Mouse (Mus musculus): ENCODE measurements around the gene Napa.

The Napa gene

DNA sequence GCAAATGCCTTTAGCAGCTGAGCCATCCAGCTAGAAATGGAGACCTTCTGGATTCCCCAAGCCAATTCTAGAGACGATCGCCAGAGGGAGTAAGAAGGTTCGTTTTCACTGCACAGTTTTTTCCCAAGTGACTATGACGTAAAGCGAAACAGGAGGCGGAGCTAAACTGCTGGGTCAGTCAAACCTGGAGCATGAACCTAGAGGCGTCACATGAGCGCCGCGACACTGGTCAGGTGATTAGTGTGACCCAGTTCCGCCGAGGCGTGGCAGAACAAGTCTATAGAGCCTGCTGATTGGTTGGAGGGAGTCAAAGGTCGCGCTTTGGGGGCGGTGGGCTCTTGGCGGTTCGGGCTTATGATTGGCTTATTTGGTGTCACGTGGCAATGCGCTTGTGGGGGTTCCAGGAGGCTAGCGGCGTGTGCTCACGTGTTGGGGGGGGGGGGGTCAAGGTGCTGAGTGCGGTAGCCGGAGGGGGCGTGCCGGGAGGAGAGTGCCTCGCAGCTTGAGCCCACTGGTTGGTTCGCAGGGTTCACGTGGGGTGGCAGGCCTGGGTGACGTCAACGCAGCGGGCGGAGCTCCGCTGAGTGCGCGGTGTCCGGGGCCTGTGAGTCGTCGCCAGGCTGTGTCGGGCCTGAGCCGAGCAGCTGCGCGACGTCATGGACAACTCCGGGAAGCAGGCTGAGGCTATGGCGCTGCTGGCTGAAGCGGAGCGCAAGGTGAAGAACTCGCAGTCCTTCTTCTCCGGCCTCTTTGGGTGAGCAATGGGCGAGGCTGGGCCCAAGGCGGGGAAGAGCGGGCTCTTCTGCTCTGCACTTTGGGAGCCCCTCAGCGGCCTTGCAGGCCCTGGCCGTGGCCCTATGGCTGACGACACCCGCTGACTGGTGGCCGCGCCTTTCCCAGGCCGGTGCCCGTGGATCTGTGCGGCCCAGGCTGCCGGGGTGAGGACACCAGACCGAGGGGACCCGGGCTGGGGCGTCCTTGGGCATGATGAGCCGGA, at the start of gene Napa:
Gene Napa (plus strand): TSS at position 438 of the 997 bp plus-strand sequence.
- DNase-seq: peak; percentile 94 to 97

DNA sequence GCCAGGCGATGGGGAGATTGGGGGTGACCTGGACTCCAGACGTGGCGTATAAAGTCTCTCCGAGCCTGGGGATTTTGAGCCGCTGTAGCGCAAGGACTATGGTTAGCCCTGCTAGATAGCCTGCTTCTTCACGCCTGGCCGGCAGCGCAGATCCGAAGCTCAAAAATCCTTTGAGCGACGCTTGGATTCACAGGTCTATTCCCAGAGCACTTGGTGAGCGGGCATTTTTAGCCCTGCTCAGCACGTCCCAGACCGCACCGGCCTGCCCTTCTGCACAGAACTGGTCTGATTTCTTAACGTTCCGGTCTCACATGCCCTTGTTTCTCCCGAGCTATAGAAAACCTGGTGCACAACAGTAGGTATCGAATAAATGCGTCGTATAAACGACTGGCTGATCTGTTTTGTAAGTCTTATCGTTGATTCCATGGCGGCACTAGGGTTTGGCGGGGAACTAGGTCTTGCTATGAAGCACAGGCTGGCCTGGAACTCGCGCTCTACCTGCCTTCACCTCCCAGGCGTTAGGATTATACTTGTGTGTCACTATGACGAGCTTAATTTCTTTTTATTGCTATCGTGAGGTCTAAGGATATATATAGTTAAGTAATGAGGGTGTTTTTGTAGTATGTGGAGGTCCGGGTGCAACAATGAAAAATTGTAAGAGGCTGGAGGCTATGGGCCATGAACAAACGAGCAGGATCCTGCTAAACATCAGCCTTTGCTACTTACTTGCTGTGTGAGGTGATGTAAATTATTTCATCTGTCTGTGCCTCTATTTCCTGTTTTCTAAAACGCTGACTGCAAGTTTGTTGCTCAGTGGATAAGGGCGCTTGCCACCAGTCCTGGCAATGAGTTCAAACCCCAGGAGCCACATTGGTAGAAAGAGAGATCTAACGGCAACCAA, 49.3 kb upstream of the Napa start:
- DNase-seq: no peak

DNA sequence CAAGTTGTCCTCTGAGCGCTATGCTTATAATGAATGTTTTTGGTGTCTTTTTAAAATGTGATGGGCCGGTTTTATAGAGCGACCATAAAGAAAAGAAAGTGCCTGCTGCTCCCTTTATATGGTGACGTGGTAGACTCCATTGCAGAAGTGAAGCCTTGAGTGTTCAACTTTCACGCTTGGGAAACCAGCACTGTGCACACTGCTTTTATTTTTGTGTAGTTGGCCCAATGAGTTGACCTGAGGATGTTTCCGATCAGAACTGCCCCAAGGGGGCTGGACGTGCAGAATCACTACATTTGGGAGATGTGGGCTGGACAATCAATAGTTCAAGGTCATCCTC, 48.7 kb upstream of the Napa start:
- DNase-seq: no peak

DNA sequence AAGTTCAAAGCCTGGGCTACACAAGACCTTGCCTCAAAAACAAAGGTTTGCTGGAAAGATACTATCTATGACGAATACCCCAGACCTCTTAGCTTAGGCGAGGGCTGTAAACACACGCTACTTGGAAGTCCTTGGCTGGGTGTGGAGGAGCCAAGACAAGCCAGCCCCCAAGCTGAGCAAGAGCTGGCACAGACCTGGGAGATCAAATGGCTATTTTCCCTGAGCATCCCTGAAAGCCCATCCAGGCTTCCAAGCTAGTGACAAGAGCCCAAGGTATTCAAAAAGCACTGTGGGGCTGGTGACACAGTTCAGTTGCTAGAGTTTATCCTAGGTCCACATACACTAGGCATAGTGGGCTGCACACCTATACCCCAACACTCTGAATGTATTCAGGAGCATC, 47.7 kb upstream of the Napa start:
- DNase-seq: no peak

DNA sequence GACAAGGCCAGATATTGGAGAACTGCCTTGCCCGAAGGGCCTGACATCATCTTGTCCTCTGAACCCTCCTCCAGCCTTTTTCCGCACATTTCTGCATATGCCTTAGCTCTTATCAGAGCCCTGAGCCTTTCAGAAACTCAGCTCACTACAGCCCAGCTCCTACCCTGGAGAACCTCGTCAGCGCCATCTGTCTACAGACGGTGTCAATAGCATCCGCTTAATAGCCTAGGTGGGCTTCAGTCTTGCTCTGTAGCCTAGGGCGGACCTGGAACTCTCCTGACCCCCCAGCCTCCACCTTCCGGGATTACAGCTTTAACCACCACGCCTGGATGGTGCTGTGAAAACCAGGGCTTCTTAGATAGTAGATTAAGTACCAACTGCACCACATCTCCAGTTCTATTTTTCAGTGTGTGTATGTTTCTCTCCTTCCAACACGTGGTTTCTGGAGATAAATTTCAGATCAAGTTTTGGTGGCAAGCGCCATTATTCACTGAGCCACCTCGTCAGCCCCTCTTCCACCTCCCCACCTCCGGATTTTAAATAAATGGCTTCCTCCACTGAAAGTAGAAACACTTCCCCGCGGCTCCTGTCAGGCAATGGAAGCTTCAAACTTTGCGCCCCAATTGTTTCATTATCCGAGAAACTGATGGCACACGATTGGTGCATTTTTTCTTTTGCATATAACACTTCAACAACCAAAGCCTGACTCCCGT, 46.2 kb upstream of the Napa start:
- DNase-seq: peak; percentile 66 to 81

DNA sequence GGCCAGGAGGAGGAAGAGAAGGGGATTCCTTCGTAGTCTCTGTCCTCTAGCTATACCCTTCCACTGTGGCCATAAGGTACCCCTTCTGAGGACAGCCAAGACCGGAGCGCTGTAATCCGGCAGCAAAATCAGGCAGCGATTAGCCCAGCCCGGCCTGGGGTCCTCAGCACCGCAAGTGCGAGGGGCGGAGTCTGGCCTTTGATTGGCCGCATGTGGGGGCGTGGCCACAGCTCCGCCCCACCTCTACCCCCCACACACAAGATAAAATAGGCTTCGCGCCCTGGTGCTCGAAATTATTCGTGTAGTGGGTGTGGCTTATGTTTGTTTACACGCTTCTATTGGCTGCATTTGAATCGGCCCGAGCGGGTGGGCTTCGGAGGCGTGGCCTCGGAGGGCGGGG, 45.6 kb upstream of the Napa start:
- DNase-seq: peak; percentile 93 to 96

DNA sequence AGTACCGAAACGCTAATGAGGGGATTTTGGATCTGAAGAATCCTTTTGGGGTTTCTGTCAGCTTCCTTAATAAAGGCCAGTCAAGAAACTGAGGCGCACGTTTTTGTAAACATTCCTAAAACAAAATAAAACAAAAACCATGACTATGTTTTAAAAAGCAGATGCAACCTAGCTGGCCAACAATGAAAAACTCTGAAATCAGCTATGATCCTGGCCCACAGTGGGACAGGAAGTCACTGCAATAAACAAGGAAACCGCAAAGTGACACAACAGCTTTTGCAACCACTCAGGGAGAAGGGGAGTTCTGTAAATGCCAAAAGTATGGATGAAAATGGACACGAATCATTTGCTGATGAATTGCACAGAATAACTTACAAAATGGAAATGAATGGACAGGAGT, 45.2 kb upstream of the Napa start:
- DNase-seq: no peak

DNA sequence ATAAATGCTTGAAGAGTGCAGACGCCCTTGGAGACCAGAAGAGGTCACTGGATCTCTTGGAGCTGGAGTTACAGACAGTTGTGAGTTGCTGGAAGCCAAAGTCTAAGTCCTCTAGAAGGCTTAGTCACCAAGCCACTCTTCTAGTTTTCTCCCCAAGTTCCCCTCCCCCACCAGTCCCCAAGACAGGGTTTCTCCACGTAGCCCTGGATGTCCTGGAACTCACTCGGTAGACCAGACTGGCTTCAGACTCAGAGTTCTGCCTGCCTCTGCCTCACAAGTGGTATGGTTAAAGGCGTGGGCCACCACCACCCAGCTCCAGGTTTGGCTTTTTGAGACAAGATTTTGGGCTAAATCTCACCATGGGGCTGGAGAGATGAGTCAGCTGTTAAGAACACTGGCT, 43.3 kb upstream of the Napa start:
- DNase-seq: no peak

DNA sequence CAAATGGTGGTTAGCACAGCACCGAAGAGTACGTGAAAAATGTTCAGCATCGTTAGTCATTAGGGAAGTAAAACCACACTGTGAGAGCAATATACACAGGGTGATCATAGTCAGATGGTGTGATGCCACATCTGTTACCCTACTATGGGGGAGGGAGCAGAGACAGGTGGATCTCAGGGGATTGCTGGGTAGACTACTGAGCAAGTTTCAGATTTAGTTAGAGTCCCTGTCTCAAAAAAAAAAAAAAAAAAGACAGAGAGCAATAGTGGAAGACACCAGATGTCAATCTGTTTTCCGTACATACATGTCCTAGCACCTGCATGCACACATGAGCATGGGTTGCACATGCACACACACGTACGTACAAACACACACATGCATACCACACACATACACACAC, 42.6 kb upstream of the Napa start:
- DNase-seq: no peak

DNA sequence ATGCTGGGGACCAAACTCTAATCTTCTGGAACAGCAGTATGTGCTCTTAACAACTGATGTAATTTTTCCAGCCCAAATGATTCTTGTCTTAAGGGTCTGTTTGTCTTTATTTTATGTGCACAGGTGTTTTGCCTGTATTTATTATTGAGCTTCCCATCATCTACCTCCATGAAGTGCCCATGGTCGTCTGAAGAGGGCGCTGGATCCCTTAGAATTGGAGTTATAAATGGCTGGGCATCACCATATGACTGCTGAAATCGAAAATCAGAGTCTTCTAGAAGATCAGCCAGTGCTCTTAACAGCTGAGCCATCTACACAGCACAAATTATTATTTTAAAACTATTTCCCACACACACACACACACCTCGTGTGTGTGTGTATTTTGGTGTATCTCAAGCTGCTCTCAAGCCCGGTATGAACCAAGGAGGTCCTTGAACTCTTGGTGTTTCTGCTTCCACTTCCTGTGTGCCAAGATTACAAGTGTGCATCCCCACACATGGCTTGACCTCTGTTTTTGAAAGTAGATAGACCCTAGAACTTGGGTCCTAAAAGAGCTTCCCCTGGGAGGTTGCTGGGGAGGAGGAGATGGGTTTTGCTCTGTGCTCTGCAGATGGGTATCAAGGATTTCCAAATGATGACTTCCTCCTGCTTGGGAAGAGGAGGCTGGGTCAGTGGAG, 41.7 kb upstream of the Napa start:
- DNase-seq: no peak

DNA sequence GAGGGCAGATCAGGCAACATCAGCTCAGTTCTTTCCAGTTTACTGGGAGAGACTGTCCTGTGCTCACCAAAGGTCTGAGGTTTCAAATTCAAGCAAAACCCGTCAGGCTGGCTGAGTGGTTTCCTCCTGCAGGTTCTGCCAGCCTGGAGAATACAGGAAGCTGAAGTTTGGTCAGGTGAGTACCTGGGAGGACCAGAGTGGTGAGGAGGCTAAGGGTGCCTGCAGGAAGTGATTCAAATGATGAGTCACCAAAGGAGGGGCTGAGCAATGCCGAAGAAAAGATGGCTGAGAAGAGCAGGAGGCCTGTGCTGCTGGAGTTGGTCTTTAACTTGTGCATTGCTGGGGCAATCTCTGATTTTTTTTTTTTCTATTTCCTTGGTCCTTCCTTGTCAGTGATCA, 41.1 kb upstream of the Napa start:
- DNase-seq: no peak

DNA sequence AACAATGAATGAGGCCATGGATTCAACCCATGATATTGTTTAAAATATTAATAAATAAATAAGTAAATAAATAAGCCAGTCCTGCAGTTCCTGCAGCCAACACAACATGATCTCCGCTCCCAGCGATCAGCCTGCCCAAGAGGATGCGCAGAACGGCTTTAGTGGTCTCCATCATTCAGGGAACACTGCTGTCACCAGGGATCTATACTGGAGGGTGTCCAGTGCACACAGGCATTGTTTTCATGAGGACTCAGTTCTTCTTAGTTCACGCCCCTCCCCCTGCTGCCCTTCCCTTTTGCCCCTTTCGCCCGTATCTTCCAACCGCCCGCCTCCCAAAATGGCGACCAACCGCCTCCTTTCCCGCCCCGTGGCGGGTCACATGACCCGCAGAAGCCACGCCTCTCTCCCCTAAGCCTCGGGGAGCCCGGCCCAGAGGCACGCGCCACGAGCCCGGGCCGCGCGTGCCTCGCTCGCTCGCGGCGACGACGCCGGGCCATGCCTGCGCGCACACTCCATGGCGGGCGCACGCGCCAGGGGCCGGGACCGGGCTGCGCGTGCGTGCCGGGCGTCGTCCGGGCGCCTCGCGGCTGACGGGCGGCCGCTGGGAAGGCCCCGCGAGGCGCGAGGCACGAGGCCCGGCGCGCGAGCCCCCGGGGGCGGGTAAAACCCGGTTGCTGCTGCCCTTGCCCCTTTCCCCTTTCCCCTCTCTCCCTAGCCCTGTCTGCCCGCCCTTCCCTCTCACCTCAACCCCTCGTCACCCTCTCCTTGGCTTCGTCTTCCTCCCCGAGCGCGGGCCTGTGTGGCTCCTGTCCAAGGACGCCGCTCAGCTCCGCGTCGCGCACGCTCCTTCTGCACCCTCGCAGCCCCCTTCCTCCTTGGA, 36.8 kb upstream of the Napa start, which contains the start of gene Zfp541:
Gene Zfp541 (plus strand): TSS at position 596 of the 880 bp plus-strand sequence.
- no peak for DNase-seq

DNA sequence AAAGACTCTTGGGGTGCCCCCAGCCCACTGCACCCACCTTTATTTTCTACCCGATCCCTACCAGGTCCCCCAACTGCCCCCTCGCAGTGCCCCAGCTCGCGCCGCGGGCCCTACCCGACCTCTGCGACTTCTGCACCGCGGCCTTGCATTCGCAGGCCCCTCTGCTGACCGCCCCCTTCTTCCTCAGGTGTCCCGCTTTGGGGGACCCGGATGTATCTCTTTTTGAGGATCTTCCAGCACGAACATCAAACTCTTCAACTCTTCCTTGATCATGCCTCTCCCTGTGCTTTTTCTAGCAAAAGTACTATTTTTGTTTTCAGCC, 36.2 kb upstream of the Napa start:
- DNase-seq: no peak

DNA sequence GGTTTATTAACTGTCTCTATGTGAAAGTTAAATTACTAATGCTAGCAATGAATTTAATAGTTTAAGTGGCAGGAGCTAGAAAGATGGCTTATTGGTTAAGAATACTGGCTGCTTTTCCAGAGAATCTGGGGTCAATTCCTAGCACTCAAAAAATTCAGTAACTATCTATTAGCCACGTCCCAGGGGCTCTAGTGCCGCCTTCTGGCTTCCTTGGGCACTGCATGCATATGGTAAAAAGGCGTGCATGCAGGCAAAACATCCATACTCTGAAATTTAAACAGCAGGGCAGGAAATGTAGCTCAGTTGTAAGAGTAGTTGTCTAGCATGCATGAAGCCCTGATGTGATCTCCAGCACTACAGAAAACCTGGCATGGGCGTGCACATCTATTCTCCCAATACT, 34.8 kb upstream of the Napa start:
- DNase-seq: no peak

DNA sequence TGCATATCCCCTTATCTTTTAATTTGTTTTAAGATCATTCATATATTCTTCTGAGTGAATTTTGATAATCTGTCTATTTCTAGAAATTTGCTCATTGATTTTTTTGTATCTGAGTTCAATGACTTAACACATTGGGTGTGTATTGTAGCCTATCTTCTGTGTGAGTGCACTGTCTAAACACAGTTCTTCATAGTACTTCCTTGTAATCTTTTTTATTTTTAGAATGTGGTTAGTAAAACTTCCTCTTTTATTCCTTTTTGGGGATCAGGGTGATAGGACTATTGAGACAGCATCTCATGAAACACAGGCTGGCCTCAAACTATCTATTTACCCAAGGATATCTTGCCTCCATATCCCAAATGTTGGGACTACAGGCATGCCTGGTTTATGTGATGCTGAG, 27.4 kb upstream of the Napa start:
- no peak for DNase-seq

DNA sequence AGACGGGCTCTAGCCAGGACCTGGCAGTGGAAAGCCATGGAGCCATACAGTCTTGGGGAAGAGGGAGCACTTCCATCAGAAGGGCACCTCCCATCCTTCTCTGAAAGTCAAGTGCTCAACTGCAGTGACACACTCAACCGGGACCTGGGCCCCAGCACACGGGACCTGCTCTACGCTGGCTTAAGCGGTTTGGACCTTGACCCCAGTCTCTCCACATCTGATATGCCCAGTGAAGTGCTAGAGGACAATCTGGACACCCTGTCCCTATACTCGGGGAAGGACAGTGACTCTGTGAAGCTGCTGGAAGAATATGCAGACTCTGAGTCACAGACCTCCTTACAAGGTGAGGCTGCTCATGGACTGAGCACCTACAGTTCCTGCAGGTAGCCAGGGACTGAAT, 26.4 kb upstream of the Napa start:
- DNase-seq: no peak

DNA sequence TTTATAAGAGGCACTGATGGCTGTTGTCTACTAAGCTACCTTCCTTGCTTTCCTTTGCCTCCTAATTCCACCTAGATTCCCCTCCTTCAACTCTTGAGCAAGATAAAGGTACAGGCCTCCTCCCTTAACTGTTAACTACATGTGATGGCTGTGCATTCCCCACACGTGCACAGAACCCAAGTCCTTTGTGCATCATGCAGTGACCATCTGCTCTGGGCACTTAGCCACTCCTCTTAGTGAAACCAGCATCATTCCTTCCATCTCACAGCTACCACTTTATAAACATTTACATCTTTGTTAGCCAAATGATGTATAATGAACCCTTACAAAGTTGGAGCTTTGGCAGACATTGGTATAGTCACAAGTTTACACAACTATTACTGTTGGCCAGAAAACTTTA, 18.3 kb upstream of the Napa start:
- DNase-seq: no peak

DNA sequence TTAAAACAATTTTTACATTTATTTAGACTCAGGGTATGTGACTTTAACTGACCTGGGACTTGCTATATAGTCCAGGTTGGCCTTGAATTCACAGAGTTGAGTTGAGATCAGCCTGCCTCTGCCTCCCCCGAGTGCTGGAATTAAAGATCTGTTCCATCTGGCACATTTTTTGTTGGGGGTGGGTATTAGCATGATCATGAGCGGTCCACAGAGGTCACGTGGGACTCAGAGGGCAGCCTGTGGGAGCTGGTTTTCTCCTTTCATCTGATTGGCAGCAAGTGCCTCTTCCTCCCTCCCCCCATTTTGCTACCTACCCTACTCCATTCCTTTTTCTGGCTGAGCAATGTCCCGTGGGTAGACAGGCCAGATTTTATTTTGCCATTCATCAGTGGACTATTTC, 17.7 kb upstream of the Napa start:
- no peak for DNase-seq

DNA sequence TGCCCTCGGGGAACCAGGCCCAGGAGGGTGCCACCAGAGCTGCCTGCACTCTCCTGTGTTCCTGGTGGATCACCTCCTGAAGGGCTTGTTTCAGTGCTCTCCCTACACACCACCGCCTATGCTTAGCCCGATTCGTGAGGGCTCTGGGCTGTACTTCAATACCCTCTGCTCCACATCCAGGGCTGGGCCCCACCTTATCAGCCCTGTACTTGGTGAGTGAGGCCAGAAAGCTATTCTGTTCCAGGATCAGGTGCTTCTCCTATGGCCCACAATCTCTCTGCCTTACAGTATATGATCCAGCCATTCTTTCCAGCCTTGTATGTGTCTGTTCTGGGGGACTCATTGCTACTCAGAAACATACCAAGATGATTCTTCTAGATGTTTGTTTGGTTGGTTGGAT, 14.9 kb upstream of the Napa start:
- no peak for DNase-seq

DNA sequence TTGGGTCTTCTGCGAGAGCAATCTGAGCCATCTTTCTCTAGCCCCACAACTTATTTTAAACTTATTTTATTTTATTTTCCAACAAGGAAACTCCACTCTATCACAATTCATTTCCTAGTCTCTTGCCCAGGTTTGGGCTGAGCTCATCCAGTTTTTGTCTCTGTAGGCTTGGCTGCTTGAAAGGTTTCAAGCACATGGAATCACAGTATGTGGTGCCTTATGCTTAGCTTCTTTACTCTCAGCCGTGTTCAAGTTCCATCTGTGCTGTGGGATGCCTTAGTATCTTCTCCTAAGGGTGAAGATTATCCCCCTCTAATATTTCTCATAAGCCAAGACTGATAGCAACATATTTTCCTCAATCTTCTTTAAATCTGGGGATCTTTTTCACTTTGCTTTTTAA, 10.7 kb upstream of the Napa start:
- DNase-seq: no peak

DNA sequence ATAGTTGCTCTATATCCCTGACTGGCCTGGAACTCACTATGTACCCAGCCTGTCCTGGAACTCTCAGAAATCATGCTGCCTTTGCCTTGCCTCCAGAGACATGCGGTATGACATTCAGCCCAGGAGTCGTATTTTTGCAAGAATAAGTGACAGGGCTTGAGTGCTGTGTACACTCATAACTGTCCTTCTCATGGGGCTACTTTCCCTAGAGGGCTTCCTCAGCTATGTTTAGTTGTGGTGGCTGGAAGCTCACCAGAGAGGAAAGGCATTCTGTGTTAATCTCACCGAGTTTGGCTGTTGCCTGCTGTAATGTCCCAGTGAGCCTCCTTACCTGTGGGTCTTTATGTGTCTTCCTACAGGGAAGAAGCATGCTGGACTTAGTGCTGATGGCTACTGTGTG, 3.7 kb upstream of the Napa start:
- no peak for DNase-seq

DNA sequence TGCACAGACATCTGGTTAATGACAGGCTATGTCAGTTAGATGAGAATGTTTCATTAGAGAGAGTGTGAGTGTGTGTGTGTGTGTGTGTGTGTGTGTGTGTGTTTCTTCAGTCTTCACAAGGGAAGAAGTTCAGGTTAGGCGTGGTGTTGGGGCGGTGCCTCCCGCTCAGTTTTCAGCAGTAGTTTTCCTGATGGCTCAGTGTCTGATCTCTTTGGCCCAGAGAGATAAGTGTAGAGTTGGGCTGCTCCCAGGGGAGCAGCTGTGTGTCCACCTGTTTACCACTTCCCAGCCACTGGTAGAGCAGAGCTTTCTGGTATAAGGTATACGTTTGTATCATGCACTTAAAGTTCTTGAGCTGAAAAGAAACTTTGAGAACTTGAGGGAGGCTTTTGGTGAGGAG, 1.6 kb downstream of the Napa start:
- no peak for DNase-seq
